Mouse (Mus musculus) liver, embryonic 13.5 days (tissue): ENCODE measurements at regions not wholly inside any gene's neighbourhood (a gene's known extent, or its start where the extent isn't known, plus 50 kb on each side); places are given as distances from the start of the nearest gene placed in this dataset.

Experiments used
- ATAC-seq: fragments of 200-750 bp; cut with Nextera tagmentation; 2 replicates; pipeline ENCODE4 v1.8.0; 2017; ENCODE audit warnings: low read depth, mild to moderate bottlenecking, moderate number of reproducible peaks, moderate library complexity
- DNase-seq: peaks from one replicate; pipeline ENCODE4 v3.0.0; 2022
- H3K27ac ChIP-seq: fragments of 300-500 bp; sonication (generic); 2 replicates; pipeline ENCODE4 v1.5.1; 2015; ENCODE audit warnings: moderate library complexity, mild to moderate bottlenecking, inconsistent platforms
- H3K27me3 ChIP-seq: fragments of 300-500 bp; sonication (generic); 2 replicates; pipeline ENCODE4 v1.6.1; 2015; ENCODE audit warnings: mild to moderate bottlenecking, inconsistent platforms
- H3K36me3 ChIP-seq: fragments of 300-500 bp; sonication (generic); 2 replicates; pipeline ENCODE4 v1.6.1; 2015; ENCODE audit warnings: mild to moderate bottlenecking, inconsistent platforms
- H3K4me1 ChIP-seq: fragments of 300-500 bp; sonication (generic); replicated peaks from 2 replicates; pipeline ENCODE4 v1.6.1; 2015; ENCODE audit warnings: inconsistent platforms
- H3K4me2 ChIP-seq: fragments of 300-500 bp; sonication (generic); 2 replicates; pipeline ENCODE4 v1.6.1; 2015; ENCODE audit warnings: inconsistent platforms, mild to moderate bottlenecking, moderate library complexity
- H3K4me3 ChIP-seq: fragments of 300-500 bp; sonication (generic); replicated peaks from 2 replicates; pipeline ENCODE4 v1.5.1; 2015; ENCODE audit warnings: mild to moderate bottlenecking, inconsistent platforms
- H3K9ac ChIP-seq: fragments of 300-500 bp; sonication (generic); 2 replicates; pipeline ENCODE4 v1.6.1; 2015; ENCODE audit warnings: mild to moderate bottlenecking, inconsistent platforms
- H3K9me3 ChIP-seq: fragments of 300-500 bp; sonication (generic); replicated peaks from 2 replicates; pipeline ENCODE4 v1.6.1; 2016; ENCODE audit warnings: inconsistent platforms
- WGBS: fragments of 180-500 bp; shearing (Covaris S2); methylation state at CpG from one replicate; pipeline ENCODE4 v1.1.7; 2015; ENCODE audit not compliant: insufficient replicate concordance; 5-methylcytosine and 5-hydroxymethylcytosine counted together

GRCm38 (mm10) chr9:31578506-31579173 is 114.4 kb upstream of the Tmem45b start:
- Histone ChIP-seq H3K9me3 (no peaks in the 10 kb centered on the region), H3K36me3 (no peaks in the 10 kb centered on the region), H3K4me1 (no peaks in the 10 kb centered on the region), H3K4me2 (no peak overlapping the region), H3K4me3 (no peak overlapping the region), H3K27ac (no peak overlapping the region), H3K27me3 (no peaks in the 10 kb centered on the region), H3K9ac (no peak overlapping the region)
- ATAC-seq = no peak
- DNase-seq = no peak
- 76% methylated on average over 8 of the region's 8 CpGs for WGBS

- DNase-seq = no peak
- Histone ChIP-seq H3K36me3 (no peaks in the 10 kb centered on the region), H3K4me3 (no peak overlapping the region), H3K9ac (no peak overlapping the region), H3K4me2 (no peak overlapping the region), H3K4me1 (no peaks in the 10 kb centered on the region), H3K27me3 (no peaks in the 10 kb centered on the region), H3K27ac (no peak overlapping the region), H3K9me3 (no peaks in the 10 kb centered on the region)
- no peak for ATAC-seq
- WGBS = 61% methylated on average over 7 of the region's 7 CpGs
Observed at GRCm38 (mm10) chr9:31577066-31577465, 112.8 kb upstream of the Tmem45b start.

DNA sequence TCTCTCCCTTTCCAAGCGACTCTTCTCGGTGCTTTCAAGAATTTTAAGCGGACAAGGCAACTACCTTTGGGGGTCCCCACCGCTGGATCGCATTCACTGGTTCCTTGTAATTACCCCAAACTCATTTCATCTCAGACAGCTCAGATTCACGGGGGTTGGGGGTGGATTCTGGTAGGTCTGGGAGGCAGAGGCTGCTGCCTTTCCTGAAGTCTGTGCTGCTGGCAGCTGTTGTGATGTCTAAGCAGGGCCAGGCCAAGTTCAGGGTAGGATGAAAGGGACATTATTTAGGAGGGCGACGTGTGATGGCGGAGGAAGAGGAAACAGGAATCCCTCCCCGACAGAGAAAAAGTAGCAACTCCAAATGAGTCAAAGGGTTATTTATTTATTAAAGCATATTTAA is 102.8 kb upstream of the Tmem45b start:
- Histone ChIP-seq H3K4me1 (no peaks in the 10 kb centered on the region), H3K9me3 (no peaks in the 10 kb centered on the region), H3K27me3 (no peaks in the 10 kb centered on the region), H3K36me3 (no peaks in the 10 kb centered on the region), H3K4me2 (no peak overlapping the region), H3K9ac (no peak overlapping the region), H3K4me3 (no peak overlapping the region), H3K27ac (no peak overlapping the region)
- DNase-seq (no peak), ATAC-seq (no peak)
- 74% methylated on average over 10 of the region's 10 CpGs for WGBS

DNA sequence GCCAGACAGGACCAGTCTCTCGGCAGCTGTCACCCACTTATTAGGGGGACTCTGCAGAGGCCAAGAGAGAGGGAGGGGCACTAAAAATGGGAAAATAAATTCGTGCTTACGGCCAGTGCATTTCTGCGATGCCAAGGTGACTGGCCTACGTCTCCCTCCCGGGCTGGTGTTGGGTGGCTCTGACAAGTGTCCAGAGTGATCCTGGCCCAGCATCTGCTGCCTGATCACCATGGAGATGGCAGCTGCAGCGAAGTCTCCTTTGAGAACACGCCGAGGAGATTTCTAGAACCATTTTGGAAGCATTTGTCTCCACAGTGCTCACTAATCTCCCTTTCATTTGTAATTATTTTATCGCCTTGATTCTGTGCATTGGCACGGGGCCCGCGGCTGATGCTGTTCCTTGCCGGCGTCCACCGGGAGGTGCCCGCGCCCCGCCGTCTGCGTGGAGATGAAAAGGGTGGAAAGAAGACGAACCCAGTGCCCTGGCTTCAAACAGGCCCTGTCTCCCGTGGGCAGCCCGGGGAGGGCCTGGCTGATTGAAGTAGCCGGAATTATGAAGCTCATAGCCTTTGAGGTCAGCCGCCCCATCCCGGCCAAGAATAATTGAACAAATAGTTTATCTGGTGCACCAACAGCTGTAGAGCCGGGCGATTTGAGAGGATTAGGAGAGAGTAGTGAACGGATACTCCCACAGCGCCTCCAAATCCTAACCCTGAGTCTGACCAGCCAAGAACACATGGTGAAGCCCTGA is 102.2 kb upstream of the Tmem45b start:
- DNase-seq = no peak
- H3K9me3 ChIP-seq = no peaks in the 10 kb centered on the region
- H3K27ac ChIP-seq = no peak overlapping the region
- no peak overlapping the region for H3K4me3 ChIP-seq
- WGBS = 73% methylated on average over 31 of the region's 31 CpGs
- no peak for ATAC-seq
- H3K9ac ChIP-seq = no peak overlapping the region
- no peak overlapping the region for H3K4me2 ChIP-seq
- H3K36me3 ChIP-seq = no peaks in the 10 kb centered on the region
- no peaks in the 10 kb centered on the region for H3K4me1 ChIP-seq
- H3K27me3 ChIP-seq = no peaks in the 10 kb centered on the region

- Histone ChIP-seq H3K9me3 (no peaks in the 10 kb centered on the region), H3K27ac (no peak overlapping the region), H3K4me3 (no peak overlapping the region), H3K4me2 (no peak overlapping the region), H3K36me3 (no peaks in the 10 kb centered on the region), H3K27me3 (no peaks in the 10 kb centered on the region), H3K9ac (no peak overlapping the region), H3K4me1 (no peaks in the 10 kb centered on the region)
- ATAC-seq = no peak
- 61% methylated on average over 12 of the region's 12 CpGs for WGBS
- no peak for DNase-seq
Observed at GRCm38 (mm10) chr9:31564996-31565773, 100.9 kb upstream of the Tmem45b start.

GRCm38 (mm10) chr9:31563541-31563940 is 99.3 kb upstream of the Tmem45b start:
- H3K36me3 ChIP-seq = no peaks in the 10 kb centered on the region
- H3K27me3 ChIP-seq = no peaks in the 10 kb centered on the region
- no peaks in the 10 kb centered on the region for H3K9me3 ChIP-seq
- H3K4me1 ChIP-seq = no peaks in the 10 kb centered on the region
- no peak overlapping the region for H3K4me3 ChIP-seq
- H3K9ac ChIP-seq = no peak overlapping the region
- ATAC-seq (no peak), DNase-seq (no peak)
- H3K4me2 ChIP-seq = no peak overlapping the region
- no peak overlapping the region for H3K27ac ChIP-seq
- 60% methylated on average over 8 of the region's 8 CpGs for WGBS

DNA sequence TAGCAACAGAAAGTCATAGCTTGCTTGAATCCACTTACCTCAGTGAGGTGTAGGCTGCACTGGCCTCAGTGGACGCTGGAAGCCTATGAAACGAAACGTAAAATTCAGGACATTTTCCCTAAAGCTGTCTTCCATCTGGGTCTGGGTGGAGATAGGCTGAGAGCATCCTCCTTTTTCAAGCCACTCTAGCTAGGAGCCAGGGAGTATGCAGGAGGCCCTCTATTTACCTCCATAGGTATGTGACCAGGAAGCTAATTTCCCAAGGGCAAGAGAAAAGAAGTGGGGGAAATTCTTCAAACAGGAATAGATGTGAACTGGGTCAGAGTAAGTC is 95.9 kb upstream of the Tmem45b start:
- Histone ChIP-seq H3K36me3 (no peaks in the 10 kb centered on the region), H3K4me3 (no peak overlapping the region), H3K9ac (no peak overlapping the region), H3K4me2 (no peak overlapping the region), H3K27me3 (no peaks in the 10 kb centered on the region), H3K27ac (no peak overlapping the region), H3K9me3 (no peaks in the 10 kb centered on the region), H3K4me1 (no peaks in the 10 kb centered on the region)
- 46% methylated on average over 3 of the region's 3 CpGs for WGBS
- ATAC-seq = no peak
- DNase-seq = no peak

DNA sequence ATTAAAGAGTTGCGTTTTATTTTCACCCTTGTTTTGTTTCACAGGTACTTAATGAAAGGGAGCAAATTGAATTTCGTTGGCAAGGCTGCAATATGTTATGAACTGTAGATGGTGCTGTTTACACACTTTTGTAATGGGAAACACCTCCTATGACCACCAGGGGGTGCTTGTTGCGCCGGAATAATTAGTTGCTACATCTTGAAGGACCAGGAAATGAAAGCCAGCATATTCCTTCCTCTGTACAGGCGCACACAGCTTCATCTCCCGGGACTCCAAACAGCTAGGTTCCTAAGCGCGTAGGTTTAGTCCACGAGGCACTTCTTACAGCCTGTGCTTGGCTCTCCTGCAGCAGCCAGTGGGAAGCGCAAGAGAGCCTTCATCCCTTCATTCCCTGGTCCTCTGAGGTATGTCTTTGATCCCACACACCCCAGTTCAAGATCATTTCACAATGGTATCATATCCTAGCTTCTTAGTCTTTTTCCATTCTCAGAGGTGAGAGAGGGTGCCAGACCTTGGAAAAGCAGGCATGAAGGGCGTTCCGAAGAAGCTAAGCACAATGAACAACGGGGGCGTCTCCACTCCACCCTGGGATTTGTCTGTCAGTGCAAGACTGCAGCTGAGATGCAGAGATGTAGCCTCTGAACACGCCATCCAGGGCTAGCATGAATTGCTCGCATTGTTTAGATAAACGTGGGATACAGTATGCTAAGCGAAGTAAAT is 95.4 kb upstream of the Tmem45b start:
- H3K9ac ChIP-seq = no peak overlapping the region
- ATAC-seq (no peak), DNase-seq (peak; percentile 22)
- H3K4me1 ChIP-seq = no peaks in the 10 kb centered on the region
- H3K9me3 ChIP-seq = no peaks in the 10 kb centered on the region
- H3K27me3 ChIP-seq = no peaks in the 10 kb centered on the region
- H3K4me3 ChIP-seq = no peak overlapping the region
- no peak overlapping the region for H3K4me2 ChIP-seq
- no peak overlapping the region for H3K27ac ChIP-seq
- 33% methylated on average over 18 of the region's 18 CpGs for WGBS
- H3K36me3 ChIP-seq = no peaks in the 10 kb centered on the region

DNA sequence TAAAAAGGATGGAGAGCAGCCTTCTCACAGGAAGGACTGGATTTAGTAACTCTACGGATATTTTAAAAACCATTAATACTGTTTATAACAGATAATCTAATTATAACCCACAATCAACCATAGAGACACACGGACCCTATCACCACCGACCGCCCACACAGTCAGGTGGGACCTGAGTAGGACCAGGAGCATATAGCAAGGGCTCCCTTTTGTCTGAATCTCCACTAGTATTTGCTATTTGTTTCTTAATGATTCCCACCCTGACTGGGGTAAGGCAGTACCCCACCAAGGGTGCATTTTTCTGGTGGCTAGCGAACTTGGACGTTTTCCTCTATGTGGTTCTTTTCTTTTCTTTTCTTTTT is 79.4 kb upstream of the Tmem45b start:
- no peak overlapping the region for H3K27ac ChIP-seq
- H3K4me1 ChIP-seq = no peaks in the 10 kb centered on the region
- DNase-seq (no peak), ATAC-seq (no peak)
- no peaks in the 10 kb centered on the region for H3K9me3 ChIP-seq
- no peaks in the 10 kb centered on the region for H3K36me3 ChIP-seq
- H3K4me2 ChIP-seq = no peak overlapping the region
- whole genome bisulfite sequencing = 52% methylated on average over 6 of the region's 6 CpGs
- no peak overlapping the region for H3K4me3 ChIP-seq
- H3K27me3 ChIP-seq = no peaks in the 10 kb centered on the region
- no peak overlapping the region for H3K9ac ChIP-seq

- H3K9ac ChIP-seq = no peak overlapping the region
- H3K27ac ChIP-seq = no peak overlapping the region
- H3K4me1 ChIP-seq = no peaks in the 10 kb centered on the region
- H3K27me3 ChIP-seq = no peaks in the 10 kb centered on the region
- no peak overlapping the region for H3K4me2 ChIP-seq
- no peaks in the 10 kb centered on the region for H3K36me3 ChIP-seq
- H3K4me3 ChIP-seq = no peak overlapping the region
- DNase-seq (peak; percentile 48), ATAC-seq (peak; percentile 43; the same call in 1 of the 2 replicates)
- H3K9me3 ChIP-seq = no peaks in the 10 kb centered on the region
- WGBS = 5% methylated on average over 13 of the region's 13 CpGs
Observed at GRCm38 (mm10) chr9:31542909-31543690, 78.8 kb upstream of the Tmem45b start.
